ENCODE assay signal across 12 mouse cellular contexts in the genomic region with DNA sequence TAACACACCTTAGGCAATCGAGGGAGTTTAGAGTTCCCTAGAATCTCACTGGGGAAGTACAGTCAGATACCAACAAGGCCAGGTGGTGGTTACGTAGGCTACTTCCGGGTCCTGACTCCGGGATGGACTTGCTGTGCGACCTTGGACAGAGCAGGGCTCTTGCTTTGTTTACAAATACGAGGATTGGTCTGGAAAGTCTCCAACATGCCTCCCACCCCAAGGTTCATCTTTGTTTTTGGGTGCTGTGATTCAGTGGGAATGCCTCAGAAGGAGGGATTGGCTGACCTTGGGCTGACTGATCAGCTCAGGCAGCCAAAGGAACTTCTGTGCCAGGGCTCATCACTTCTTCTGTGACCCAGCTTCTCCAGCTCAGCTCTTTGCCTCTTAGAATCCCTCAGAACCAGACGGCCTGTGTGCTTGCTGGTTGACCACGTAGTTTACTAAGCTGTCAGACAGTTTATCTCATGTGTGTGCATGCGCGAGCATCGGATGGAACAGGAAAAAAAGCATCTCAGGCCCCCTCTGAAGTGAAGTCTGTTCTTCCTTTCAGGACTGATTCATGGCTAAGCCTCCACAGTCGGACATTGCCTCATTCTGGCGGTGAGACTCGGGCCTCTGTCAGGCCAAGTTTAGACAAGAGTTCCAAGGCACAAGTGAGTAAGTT. TPM values are rescaled to one million over a fixed set of nuclear protein-coding genes. Genes with fewer than 3 reads are reported as not detected.
DNase-seq lines count a peak whose midpoint lies in the region.
"Had no signal": no experiment of that assay in that cellular context is flagged by ENCODE, and none has a peak within 500 bp of the region (broad histone marks: within the 10 kb centered on the region; RNA-seq: fewer than 3 reads in every experiment).

No protein-coding gene starts in this region.

- H3K4me1 ChIP-seq in limb, embryonic 10.5 days: peaks cover 45% of the 10 kb centered on the region

- H3K4me3 ChIP-seq in limb, embryonic 10.5 days: no peak overlapping the region

- H3K9me3 ChIP-seq in limb, embryonic 10.5 days (replicated peaks): no peaks in the 10 kb centered on the region

- H3K27ac ChIP-seq in limb, embryonic 10.5 days: peak overlapping the region; percentile 59; the same call in 1 of the 2 replicates

- no peaks in the 10 kb centered on the region for H3K27me3 ChIP-seq in limb, embryonic 10.5 days (ENCODE audit: low read depth, poor library complexity, severe bottlenecking)

- H3K36me3 ChIP-seq in limb, embryonic 10.5 days: no peaks in the 10 kb centered on the region

- 84% methylated on average over 14 of the region's 14 CpGs for whole genome bisulfite sequencing in limb, embryonic 10.5 days

- peak; percentile 64 for DNase-seq in urinary bladder, postnatal 14 days (ENCODE audit: low spot score)
- no peak for DNase-seq in urinary bladder, adult 2 months (ENCODE audit: low spot score)
- peak; percentile 49 to 60 for DNase-seq in gastrocnemius, adult 8-10 months (ENCODE audit: low spot score in 2 of 2)
- no peak for DNase-seq in limb, embryonic 10.5 days (ENCODE audit: low spot score)
- DNase-seq in testis, postnatal 14 days (ENCODE audit: low spot score): peak; percentile 57
- no peak for DNase-seq in right cerebral cortex, postnatal 25 days
- DNase-seq in frontal cortex, adult 2 months (ENCODE audit: extremely low spot score in 1 of 2, low spot score in 1 of 2): no peak
- DNase-seq: kidney, adult 8-10 months; right cerebral cortex, adult 18-20 months; thymus, postnatal 4 days had no signal

RNA-seq across cellular contexts. Expression of a gene that starts 20.7 kb away (rescaled TPM):
- 151 and 155 TPM in 2 replicates for polyA plus RNA-seq in urinary bladder, adult 2 months (2012; rRNA removed)
- 10 to 100 TPM in 2 of 4 experiments, 1 to 10 TPM in 2; 3.8 to 15.6 (median 7.6) TPM for total RNA-seq in gastrocnemius, adult 8-10 months (2022)
- polyA plus RNA-seq in limb, embryonic 10.5 days (2016; fragmentation: Nextera tagmentation; extraction: Ambion mirVana): 26.3 and 38.9 TPM in 2 replicates
- polyA plus RNA-seq in frontal cortex, adult 2 months (2012; rRNA removed): 4.5 and 4.7 TPM in 2 replicates
- total RNA-seq: MEL had no signal

RNA-seq across cellular contexts. Expression of a gene that starts 40.3 kb away (rescaled TPM):
- not detected in 2 replicates for polyA plus RNA-seq in urinary bladder, adult 2 months (2012; rRNA removed)
- total RNA-seq in gastrocnemius, adult 8-10 months (2022): not detected
- not detected in 2 replicates for polyA plus RNA-seq in limb, embryonic 10.5 days (2016; fragmentation: Nextera tagmentation; extraction: Ambion mirVana)
- not detected in 2 replicates for polyA plus RNA-seq in frontal cortex, adult 2 months (2012; rRNA removed)
- total RNA-seq: MEL had no signal
- polyA plus RNA-seq: limb, embryonic 11.5 days had no signal

Comparison
In these comparisons a context has a peak if more than half of its experiments do, and no peak if none do; other contexts are left out.
1. DNase-seq: peak in urinary bladder, postnatal 14 days (single experiment), gastrocnemius, adult 8-10 months (2 of 2) and testis, postnatal 14 days (single experiment); none in urinary bladder, adult 2 months (single experiment), limb, embryonic 10.5 days (single experiment), right cerebral cortex, postnatal 25 days (single experiment) and frontal cortex, adult 2 months (0 of 2).